Mouse (Mus musculus): Measurements from ENCODE around the gene Pilra.

Pilra gene

DNA sequence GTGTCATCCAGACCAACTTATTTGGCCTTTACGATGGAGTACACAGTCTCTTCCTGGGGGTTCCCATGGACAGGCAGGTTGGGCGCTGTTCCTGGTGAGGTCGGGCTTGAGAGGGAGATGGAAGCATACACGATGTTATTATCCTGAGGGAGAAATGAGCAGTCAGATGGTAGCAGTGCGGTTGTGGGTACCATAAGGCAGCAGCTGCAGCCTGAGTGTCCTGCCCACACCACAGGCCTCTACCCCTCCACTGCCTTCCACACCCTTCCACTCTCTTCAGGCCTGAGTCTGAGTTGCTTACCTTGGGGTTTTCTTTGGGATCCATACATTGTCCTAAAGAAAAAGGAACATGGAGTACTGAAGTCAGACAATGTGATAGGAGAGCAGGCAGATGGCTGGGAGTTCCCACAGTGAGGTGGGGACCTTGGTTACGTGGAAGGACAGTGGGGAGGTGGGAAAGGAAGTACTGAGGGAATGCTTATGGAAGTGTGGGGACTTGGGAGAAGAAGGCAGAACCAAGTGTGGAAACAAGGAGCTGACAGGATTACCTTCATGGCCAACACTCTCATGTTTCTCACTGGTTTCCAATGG, 12.5 kb downstream of the Pilra start:
- no peak for DNase-seq

- DNase-seq = no peak
These were observed 13.5 kb downstream of the Pilra start for GRCm38 (mm10) chr5:137822602-137823001.

GRCm38 (mm10) chr5:137822126-137822525, 14.0 kb downstream of the Pilra start:
- DNase-seq = no peak

DNA sequence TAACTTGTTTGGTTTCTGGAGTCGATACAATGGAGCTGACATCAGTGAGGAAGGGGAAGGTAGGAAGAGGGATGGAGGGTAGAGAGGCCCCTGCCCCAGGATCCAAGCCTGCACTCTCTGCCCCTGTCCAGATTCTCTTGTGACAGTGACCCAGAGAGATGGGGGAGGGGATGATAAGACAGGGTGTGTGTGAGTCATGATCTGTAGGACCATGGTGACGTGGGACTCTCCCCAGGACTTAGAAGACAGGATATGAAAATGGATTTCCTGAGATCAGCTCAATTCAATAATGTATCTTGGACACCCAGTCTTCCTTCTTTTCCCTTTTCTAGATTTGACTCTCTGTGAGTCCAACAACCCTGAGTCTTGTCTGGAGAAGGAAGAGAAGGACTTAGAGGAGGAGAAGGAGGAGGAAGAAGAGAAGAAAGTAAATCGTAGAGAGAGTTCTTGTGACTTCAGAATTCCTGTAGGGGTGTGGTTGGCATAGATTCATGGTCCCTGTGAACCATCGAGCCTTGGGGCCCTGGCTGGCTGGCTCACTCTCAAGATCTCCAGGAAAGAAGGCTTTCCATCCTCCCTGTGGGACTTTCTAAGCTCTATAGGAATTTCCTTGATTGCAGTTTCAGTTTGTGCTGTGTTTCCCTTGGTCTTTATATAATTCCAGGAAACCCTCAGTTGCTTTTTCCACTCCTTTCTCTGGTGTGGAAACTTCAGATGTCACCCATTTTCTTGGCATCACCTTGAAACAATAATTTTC, 18.4 kb downstream of the Pilra start:
- DNase-seq = no peak

GRCm38 (mm10) chr5:137808316-137808715, 27.8 kb downstream of the Pilra start:
- no peak for DNase-seq

DNA sequence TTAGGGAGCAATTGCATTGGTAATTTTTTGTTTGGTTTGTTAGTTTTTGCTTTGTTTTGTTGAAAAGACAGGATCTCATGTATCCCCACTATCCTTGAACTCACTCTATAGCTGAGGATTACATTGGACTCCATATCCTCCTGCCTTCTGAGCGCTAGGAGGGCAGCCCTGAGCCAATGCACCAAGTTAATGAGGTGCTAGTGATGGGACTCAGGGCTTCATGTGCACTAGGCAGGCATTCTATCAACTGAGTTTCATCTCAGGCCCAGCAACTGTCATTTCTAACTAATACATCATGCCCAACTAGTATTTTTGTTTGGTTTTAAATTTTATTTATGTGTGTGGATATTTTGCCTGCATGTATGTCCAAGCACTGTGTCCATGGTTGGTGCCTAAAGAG, 29.9 kb downstream of the Pilra start:
- DNase-seq = no peak

DNA sequence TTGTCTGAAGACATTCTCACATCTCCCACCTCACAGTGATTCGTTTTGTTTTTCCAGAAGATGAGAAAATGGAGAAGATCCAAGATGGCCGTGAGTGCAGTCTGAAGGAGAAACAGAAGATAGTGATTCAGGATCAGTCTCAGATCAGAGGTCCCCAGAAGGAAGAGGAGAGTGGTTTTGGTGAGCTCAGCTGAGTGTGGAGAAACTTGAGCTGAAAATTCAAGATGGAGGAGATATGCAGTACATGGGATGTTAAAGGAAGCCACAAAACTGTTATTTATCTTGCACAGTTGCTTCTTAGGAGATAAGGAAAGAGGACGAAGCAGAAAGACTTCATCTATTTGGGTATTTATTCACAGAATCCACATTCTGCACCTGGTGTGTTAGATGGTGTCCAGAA, 35.2 kb downstream of the Pilra start:
- DNase-seq = no peak

- no peak for DNase-seq
These were observed 39.5 kb downstream of the Pilra start for GRCm38 (mm10) chr5:137796606-137797005.

DNA sequence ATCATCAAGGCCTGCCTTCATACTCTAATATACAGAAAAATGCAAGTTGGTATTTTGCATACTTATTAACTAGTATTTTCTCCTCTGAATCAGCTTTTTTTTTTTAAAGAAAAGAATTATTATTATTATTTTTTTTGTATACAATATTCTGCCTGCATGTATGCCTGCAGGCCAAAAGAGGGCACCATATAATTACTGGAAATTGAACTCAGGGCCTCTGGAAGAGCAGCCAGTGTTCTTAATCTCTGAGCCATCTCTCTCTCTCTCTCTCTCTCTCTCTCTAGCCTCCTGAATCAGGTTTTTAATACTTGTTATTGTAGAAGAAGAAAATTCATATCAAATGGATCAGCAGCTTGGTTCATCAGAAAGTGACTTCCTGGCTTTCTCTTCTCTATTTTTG, 44.5 kb downstream of the Pilra start:
- DNase-seq = no peak

DNA sequence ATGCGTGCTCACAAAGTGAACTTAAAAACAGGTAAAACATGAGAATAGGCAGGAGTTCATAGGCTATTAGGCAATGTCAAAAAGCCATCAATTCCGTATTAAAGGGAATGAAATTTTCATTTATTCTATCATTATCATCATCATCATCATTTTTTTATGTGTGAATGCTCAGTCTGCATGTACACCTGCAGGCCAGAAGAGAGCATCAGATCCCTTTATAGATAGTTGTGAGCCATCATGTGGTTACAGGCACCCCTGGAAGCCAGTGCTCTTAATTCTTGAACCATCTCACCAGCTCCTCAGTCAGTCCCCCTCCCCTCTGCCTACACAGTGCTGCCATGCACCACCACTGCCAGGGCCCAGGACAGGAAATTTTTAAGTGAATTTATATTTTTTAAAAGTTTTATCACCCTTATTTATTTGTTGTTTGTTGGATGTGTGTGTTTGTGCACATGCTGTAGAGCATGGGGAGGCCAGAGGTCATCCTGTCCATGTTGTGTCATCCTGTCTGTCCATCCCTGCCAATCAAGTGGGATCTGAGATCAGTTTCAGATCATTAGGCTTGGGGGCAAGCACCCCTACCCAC, 47.0 kb downstream of the Pilra start:
- DNase-seq = no peak

DNA sequence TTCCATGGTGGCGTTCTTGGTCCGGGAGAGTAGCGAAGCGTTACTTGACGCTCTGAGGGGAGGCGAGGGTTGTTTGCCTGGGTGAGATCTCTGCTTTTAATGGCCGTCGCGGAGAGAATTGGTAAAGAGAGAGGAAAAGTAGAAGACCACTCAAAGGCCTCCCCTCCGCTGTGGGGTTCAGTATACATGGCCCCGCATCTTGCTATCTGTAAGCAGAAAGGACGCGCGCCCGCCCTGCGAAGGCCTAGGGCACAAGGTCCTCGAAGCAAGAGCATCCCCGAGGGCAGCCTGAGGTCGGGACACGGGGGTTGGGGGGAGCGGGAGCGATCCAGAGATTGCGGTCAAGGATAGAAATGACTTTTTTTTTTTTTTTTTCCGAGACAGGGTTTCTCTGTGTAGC, 47.9 kb downstream of the Pilra start:
- DNase-seq = peak; percentile 63

- peak; percentile 97 for DNase-seq
These were observed 48.7 kb downstream of the Pilra start, which contains the start of the genes Mepce and Zcwpw1 for GRCm38 (mm10) chr5:137787151-137787928. Gene Mepce, minus strand, starts transcription at chr5:137787655. Gene Zcwpw1, plus strand, starts transcription at chr5:137787798.

- DNase-seq = peak; percentile 99
These were observed 49.8 kb downstream of the Pilra start for GRCm38 (mm10) chr5:137786109-137786942.

- no peak for DNase-seq
These were observed 50.7 kb downstream of the Pilra start for GRCm38 (mm10) chr5:137785164-137786031.

DNA sequence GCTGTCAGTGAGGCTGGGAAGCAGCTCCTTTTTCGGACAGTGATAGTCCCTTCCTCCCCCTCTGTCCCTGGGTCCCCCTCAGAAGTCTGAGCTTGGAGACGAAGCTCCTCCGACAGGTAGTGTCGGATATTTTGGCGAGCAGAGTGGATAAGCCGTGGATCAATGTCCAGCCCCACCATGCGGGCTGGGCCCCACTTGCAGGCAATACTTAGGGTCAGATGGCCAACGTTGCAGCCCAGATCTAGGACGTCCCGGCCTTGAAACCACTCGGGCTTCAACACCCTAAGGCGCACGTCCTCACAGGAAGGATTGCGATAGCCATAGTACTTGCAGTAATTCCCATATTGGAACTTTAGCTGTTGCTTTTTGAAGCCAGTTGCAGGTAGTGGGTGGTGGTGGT, 51.5 kb downstream of the Pilra start:
- peak; percentile 42 for DNase-seq

DNA sequence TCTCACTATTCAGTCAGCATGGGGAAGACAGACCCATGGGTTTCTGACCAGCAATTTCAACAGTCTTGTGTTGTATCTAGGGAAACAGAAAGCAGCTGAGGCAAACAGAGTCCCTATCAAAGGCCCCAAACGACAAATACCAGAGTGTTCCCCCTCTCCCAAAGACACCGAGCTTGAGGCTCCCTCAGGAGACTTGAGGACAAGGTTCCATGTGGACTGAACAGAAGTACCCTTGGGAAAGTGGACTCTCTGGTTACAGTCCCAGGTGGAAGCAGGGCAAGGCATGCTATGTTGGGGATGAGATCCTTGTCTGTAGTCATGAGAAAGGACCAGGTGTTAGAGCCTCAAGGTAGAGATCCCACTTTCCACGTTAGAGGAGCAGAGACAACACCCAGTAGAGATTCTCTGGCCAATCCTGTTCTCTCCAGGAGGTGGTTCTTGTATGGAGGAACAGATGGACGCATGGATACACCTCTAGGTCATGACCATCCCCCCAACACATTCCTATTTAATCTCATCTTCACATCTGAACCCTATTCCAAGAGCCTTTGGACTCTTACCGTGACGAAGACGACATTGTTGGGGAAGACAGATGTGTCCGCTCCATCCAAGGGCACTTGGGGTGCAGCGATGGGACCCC, 52.1 kb downstream of the Pilra start:
- no peak for DNase-seq

DNA sequence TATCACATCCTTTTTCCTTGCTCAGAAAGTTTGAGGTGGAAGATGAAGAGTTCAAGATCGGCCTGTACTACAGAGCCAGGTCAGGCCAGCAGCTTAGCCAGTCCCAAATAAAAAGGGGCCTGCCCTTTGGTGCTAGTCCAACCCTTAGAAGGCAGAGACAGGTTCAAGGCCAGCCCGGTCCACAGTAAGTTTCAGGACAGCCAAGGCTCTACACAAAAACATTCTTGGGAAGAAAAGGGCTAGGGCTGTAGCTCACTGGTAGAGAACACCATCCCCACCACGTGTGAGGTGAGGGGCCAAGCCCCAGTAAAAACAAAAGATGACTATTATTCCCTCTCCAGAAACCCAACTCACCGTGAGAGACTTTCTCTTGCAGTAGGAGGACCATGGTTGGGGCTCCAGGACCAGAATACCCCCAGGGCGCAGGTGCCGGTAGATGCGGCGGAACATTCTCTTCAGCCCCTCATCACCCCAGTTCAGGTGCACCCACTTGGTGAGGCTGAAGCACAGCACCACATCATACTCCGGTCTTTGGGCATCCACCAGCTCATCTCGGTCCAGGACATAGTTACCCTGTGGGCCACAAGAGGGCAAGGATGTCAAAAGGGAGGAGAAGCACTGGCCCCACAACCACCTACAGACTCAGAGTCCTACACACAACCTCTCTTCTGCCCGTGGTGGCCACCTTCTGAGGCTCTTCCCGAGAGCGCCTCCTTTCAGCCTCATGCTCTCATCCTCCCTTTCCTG, 53.1 kb downstream of the Pilra start:
- DNase-seq = peak; percentile 25

GRCm38 (mm10) chr5:137781661-137782060, 54.4 kb downstream of the Pilra start:
- no peak for DNase-seq

- peak; percentile 46 for DNase-seq
These were observed 56.8 kb downstream of the Pilra start for GRCm38 (mm10) chr5:137779053-137779933.
